Mouse (Mus musculus): ENCODE measurements at regions not wholly inside any gene's neighbourhood (a gene's known extent, or its start where the extent isn't known, plus 50 kb on each side); places are given as distances from the start of the nearest gene placed in this dataset.

- in situ Hi-C loops (cut with MboI; ENCODE audit: low sequenced_read_pairs): no loop called here
Measured at GRCm38 (mm10) chr16:31508981-31509380, 86.9 kb downstream of the Bdh1 start.

GRCm38 (mm10) chr16:31510097-31510496 is 88.0 kb downstream of the Bdh1 start:
- in situ Hi-C loops (cut with MboI; ENCODE audit: low sequenced_read_pairs): no loop called here

- in situ Hi-C loops (cut with MboI; ENCODE audit: low sequenced_read_pairs): no loop called here
Measured at GRCm38 (mm10) chr16:31518816-31519215, 96.7 kb downstream of the Bdh1 start.

GRCm38 (mm10) chr16:31520081-31520480 is 98.0 kb downstream of the Bdh1 start:
- in situ Hi-C loops (cut with MboI; ENCODE audit: low sequenced_read_pairs): no loop called here

GRCm38 (mm10) chr16:31521786-31522185 is 99.7 kb downstream of the Bdh1 start:
- in situ Hi-C loops (cut with MboI; ENCODE audit: low sequenced_read_pairs): no loop called here

GRCm38 (mm10) chr16:31526711-31527344 is 104.7 kb downstream of the Bdh1 start:
- in situ Hi-C loops (cut with MboI; ENCODE audit: low sequenced_read_pairs): no loop called here

GRCm38 (mm10) chr16:31528596-31529283 is 106.7 kb downstream of the Bdh1 start:
- in situ Hi-C loops (cut with MboI; ENCODE audit: low sequenced_read_pairs): no loop called here

GRCm38 (mm10) chr16:31529284-31529958 is 107.3 kb downstream of the Bdh1 start:
- in situ Hi-C loops (cut with MboI; ENCODE audit: low sequenced_read_pairs): no loop called here

GRCm38 (mm10) chr16:31530090-31530489 is 108.0 kb downstream of the Bdh1 start:
- in situ Hi-C loops (cut with MboI; ENCODE audit: low sequenced_read_pairs): no loop called here

- in situ Hi-C loops (cut with MboI; ENCODE audit: low sequenced_read_pairs): no loop called here
Measured at GRCm38 (mm10) chr16:31533196-31533777, 111.2 kb downstream of the Bdh1 start.

- in situ Hi-C loops (cut with MboI; ENCODE audit: low sequenced_read_pairs): no loop called here
Measured at GRCm38 (mm10) chr16:31534923-31535523, 112.9 kb downstream of the Bdh1 start.

- in situ Hi-C loops (cut with MboI; ENCODE audit: low sequenced_read_pairs): no loop called here
Measured at GRCm38 (mm10) chr16:31536328-31536727, 114.2 kb downstream of the Bdh1 start.

- in situ Hi-C loops (cut with MboI; ENCODE audit: low sequenced_read_pairs): no loop called here
Measured at GRCm38 (mm10) chr16:31538606-31539005, 116.5 kb downstream of the Bdh1 start.

GRCm38 (mm10) chr16:31543499-31544170 is 119.6 kb upstream of the Dlg1 start:
- in situ Hi-C loops (cut with MboI; ENCODE audit: low sequenced_read_pairs): no loop called here

- in situ Hi-C loops (cut with MboI; ENCODE audit: low sequenced_read_pairs): no loop called here
Measured at GRCm38 (mm10) chr16:31546062-31546827, 117.0 kb upstream of the Dlg1 start.

- in situ Hi-C loops (cut with MboI; ENCODE audit: low sequenced_read_pairs): no loop called here
Measured at GRCm38 (mm10) chr16:31546828-31547224, 116.4 kb upstream of the Dlg1 start.

GRCm38 (mm10) chr16:31547391-31547790 is 115.9 kb upstream of the Dlg1 start:
- in situ Hi-C loops (cut with MboI; ENCODE audit: low sequenced_read_pairs): no loop called here

GRCm38 (mm10) chr16:31549975-31550374 is 113.3 kb upstream of the Dlg1 start:
- in situ Hi-C loops (cut with MboI; ENCODE audit: low sequenced_read_pairs): loop anchor here (25.0 kb wide), 1 partner anchor 362 kb away; no protein-coding TSS in a partner anchor

- in situ Hi-C loops (cut with MboI; ENCODE audit: low sequenced_read_pairs): loop anchor here (25.0 kb wide), 1 partner anchor 362 kb away; no protein-coding TSS in a partner anchor
Measured at GRCm38 (mm10) chr16:31550539-31550938, 112.7 kb upstream of the Dlg1 start.

All from CH12F3 (cell line).